Mouse (Mus musculus): ENCODE measurements around the gene Fgfr2. TPM values are rescaled to one million over a fixed set of nuclear protein-coding genes. Genes with fewer than 3 reads are reported as not detected.

Fgfr2 gene
- polyA plus RNA-seq, 1 experiment from 2014 or later = 47.9 TPM

DNA sequence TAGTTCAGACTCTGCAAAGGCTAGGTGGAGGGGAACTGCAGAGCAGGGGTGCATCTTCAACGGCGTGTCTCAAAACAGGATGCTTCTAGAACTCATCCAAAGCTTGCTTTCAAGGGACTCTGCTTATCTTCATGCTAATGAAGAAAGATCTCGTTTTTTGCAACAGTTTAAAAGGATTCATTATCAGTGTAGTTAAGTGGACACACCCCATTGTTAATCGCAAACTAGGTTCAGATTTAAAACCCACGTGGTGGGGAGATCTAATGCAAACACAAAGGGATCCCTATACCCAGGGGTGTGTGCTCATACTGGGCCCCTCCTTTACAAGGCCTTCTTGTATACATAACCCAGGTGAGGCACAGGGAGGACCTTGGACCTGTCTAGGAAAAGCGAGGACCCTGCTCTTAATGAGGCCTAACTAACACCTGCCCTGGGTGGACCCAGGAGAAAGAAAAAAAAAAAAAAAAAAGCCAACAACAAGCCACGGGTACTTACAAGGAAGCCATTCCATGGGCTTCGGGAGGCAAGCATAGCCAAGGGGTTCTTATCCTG lies 93.6 kb downstream of the Fgfr2 start:
- WGBS = 79% methylated on average over 8 of the region's 8 CpGs
- Histone ChIP-seq H3K4me2 (no peak overlapping the region), H3K27me3 (no peaks in the 10 kb centered on the region), H3K27ac (no peak overlapping the region), H3K9ac (no peak overlapping the region), H3K4me1 (peaks cover 54% of the 10 kb centered on the region), H3K4me3 (no peak overlapping the region), H3K36me3 (ENCODE audit: poor library complexity, severe bottlenecking) (no peaks in the 10 kb centered on the region), H3K9me3 (replicated peaks) (no peaks in the 10 kb centered on the region)
- ATAC-seq = no peak

DNA sequence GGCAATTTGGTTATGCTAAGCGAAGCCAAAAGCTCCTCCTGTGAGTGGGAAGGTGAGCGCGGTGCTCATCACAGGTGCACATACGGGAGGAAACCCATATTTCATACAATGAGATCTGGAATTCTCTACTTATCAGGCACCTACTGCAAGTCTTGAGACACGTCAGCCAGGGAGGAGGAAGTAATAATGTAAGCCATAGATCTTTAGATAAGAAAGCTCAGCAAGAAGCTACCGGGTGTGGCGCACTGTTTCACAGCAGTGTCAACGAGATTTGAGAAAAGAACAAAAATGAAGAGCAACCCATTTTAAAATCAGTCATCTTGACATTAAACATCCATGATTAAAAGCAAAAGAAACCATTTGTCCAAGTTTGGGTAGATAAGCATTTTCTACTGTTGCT lies 94.1 kb downstream of the Fgfr2 start:
- Histone ChIP-seq H3K27ac (no peak overlapping the region), H3K27me3 (no peaks in the 10 kb centered on the region), H3K4me2 (no peak overlapping the region), H3K4me3 (no peak overlapping the region), H3K9me3 (replicated peaks) (no peaks in the 10 kb centered on the region), H3K9ac (no peak overlapping the region), H3K4me1 (peaks cover 49% of the 10 kb centered on the region), H3K36me3 (ENCODE audit: poor library complexity, severe bottlenecking) (peaks cover 3% of the 10 kb centered on the region; the same call in 1 of the 2 replicates)
- WGBS = 89% methylated on average over 8 of the region's 8 CpGs
- ATAC-seq = no peak

DNA sequence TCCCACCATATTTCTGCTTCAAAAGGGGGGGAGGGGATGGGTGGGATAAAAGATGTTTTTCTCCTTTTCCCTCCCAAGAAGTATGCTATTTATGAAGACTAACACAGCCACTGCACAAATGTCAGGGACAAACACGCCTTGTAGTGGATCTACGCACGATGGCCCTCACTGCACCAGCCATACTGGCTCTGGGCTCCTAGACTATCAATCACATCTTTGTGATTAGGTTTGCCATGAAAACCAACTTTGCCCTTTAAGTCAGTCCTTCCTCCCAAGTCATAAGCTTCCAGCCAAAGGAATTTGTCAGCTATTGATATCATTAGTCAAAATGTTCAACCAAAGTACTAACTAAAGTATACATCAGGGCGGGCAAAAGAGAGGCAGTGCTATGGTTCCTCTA lies 95.2 kb downstream of the Fgfr2 start:
- Histone ChIP-seq H3K9ac (no peak overlapping the region), H3K36me3 (ENCODE audit: poor library complexity, severe bottlenecking) (peaks cover 5% of the 10 kb centered on the region; the same call in 1 of the 2 replicates), H3K27ac (no peak overlapping the region), H3K27me3 (no peaks in the 10 kb centered on the region), H3K4me2 (no peak overlapping the region), H3K4me3 (no peak overlapping the region), H3K4me1 (peaks cover 39% of the 10 kb centered on the region), H3K9me3 (replicated peaks) (no peaks in the 10 kb centered on the region)
- no peak for ATAC-seq
- 91% methylated on average over 4 of the region's 4 CpGs for WGBS

DNA sequence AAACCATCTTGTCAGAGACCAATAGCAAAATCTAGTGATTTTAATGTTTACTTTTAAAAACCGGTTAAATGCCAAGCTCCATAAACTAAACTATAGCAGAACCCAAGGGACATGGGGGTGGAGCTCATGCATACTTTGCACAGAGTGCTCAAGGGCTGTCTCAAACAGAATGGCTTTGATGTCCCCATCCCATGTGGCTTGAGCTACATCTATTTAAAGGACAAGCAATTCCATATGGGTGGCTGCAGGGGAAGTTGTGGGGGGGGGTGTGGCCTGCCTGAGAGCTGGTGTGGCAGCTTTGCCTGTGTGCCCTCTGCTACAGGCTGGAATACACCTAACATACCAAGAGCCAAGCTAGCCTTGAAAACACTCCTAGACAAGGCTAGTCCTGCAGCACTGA lies 98.5 kb downstream of the Fgfr2 start:
- Histone ChIP-seq H3K27me3 (no peaks in the 10 kb centered on the region), H3K4me2 (no peak overlapping the region), H3K4me1 (peaks cover 64% of the 10 kb centered on the region), H3K4me3 (no peak overlapping the region), H3K9ac (no peak overlapping the region), H3K9me3 (replicated peaks) (no peaks in the 10 kb centered on the region), H3K27ac (no peak overlapping the region), H3K36me3 (ENCODE audit: poor library complexity, severe bottlenecking) (peaks cover 5% of the 10 kb centered on the region; the same call in 1 of the 2 replicates)
- ATAC-seq = no peak
- WGBS = 77% methylated on average over 1 of the region's 1 CpGs

DNA sequence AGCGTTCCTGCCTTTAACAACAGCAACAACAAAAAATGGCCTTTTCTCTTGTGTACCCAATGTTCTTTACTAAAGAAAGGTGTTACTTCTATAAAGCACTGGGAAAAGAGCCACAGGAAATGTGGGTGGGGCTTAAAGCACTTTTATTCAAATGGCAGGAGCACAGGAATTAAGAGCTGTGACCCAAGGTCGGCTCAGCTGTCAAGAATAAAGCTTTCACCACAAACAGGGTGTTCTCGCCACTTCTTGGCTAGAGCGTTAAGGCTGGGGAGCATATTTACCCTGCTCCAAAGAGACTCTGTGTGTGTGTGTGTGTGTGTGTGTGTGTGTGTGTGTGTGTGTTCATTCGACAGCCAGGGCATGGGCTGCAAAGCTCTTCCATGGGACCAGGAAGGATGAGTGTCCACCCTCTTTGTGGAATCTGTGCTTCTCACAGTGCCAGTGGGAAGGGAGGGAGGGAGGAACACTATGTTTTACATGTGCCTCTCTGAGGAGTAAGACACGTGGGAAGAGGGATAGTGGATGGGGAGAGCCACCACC lies 103.6 kb downstream of the Fgfr2 start:
- ATAC-seq = no peak
- H3K9ac ChIP-seq = no peak overlapping the region
- H3K4me3 ChIP-seq = no peak overlapping the region
- no peaks in the 10 kb centered on the region for H3K9me3 ChIP-seq (replicated peaks)
- H3K27me3 ChIP-seq = no peaks in the 10 kb centered on the region
- H3K36me3 ChIP-seq (ENCODE audit: poor library complexity, severe bottlenecking) = peaks cover 7% of the 10 kb centered on the region; the same call in 1 of the 2 replicates
- WGBS = 22% methylated on average over 6 of the region's 6 CpGs
- H3K27ac ChIP-seq = 0 out of 2 replicates have a peak overlapping the region, but pooled peaks have one; percentile 19
- H3K4me1 ChIP-seq = peaks cover 67% of the 10 kb centered on the region
- no peak overlapping the region for H3K4me2 ChIP-seq

DNA sequence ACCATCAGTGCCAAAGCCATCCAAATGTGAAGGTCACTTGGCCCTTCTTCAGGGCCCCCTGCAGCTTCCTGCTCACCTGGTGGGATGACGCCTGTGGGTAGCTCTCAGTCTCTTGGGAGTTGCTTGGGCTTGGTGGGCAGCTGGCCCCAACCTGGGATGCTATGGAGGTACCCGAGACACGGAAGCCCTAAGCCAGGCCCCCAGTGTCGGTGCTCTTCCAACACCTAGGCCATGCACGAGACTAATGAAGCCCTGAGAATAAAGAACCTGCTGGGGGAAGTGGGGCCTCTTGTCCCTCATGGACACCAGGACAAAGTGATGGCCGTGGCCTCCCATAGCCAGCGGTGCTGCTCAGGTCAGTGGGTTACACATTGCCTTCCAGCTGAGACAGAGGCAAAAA lies 104.2 kb downstream of the Fgfr2 start:
- H3K27ac ChIP-seq = no peak overlapping the region
- WGBS = 61% methylated on average over 7 of the region's 7 CpGs
- no peak overlapping the region for H3K9ac ChIP-seq
- no peak for ATAC-seq
- H3K9me3 ChIP-seq (replicated peaks) = no peaks in the 10 kb centered on the region
- H3K27me3 ChIP-seq = no peaks in the 10 kb centered on the region
- H3K4me3 ChIP-seq = no peak overlapping the region
- peaks cover 6% of the 10 kb centered on the region; the same call in 1 of the 2 replicates for H3K36me3 ChIP-seq (ENCODE audit: poor library complexity, severe bottlenecking)
- peaks cover 73% of the 10 kb centered on the region for H3K4me1 ChIP-seq
- no peak overlapping the region for H3K4me2 ChIP-seq

DNA sequence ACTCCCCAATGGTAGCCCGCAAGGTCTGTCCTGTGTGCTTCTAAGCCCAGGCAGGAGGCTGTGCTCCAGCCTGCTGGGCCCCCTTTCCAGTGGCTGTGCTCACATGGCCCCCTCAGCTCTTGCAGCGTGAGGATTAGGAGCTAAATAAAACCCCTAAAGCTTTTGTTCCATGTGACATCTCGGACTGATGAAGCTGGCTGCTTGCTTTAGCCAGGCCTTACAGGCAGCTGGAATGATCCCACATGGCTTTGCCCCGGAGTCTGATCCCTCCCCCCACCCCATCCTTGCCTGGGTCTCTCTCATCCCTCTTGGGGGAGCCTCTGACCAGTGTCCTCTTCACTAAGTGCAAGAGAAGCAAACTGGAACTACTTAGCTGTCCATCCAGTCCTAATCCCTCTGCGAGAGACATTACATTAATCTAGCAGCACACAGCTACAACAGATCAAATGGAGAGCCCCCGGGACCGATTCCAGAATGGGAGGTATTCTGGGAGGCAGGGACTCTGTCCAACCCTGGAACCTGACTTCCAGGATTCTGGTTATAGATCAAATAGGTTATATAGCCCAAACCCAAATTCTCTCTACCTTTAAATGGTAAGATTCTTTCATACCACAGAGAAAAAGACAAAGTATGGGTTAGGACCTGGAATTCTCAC lies 107.6 kb downstream of the Fgfr2 start:
- Histone ChIP-seq H3K27ac (peak overlapping the region; percentile 69), H3K4me3 (no peak overlapping the region), H3K27me3 (no peaks in the 10 kb centered on the region), H3K4me1 (peaks cover 88% of the 10 kb centered on the region), H3K4me2 (peak overlapping the region; percentile 34), H3K36me3 (ENCODE audit: poor library complexity, severe bottlenecking) (0 out of 2 replicates have a peak, but pooled peaks cover 5% of the 10 kb centered on the region), H3K9ac (peak overlapping the region; percentile 14), H3K9me3 (replicated peaks) (no peaks in the 10 kb centered on the region)
- 7% methylated on average over 7 of the region's 7 CpGs for WGBS
- peak; percentile 39; the same call in 1 of the 2 replicates for ATAC-seq

DNA sequence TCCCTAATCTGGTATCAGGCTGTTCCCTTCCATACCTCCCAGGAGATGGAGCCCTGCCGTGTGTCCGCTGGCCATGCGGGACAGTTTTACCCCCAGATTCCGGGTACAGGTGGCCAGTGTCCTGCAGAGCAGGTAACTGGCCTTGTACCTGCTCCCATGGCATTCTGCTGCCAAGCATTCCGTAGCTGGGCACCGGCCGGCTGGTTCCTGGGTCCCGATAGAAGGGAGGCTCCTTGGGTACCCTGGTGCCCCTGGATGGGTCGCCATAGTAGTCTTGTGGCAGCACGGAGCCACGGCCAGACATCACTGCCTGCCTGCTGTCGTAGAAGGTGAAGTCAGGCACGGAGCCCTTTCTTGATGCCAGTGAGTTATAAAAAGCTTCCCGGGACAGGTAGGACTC lies 108.5 kb downstream of the Fgfr2 start:
- Histone ChIP-seq H3K27ac (peak overlapping the region; percentile 69; the same call in 1 of the 2 replicates), H3K4me1 (peaks cover 87% of the 10 kb centered on the region), H3K9ac (peak overlapping the region; percentile 14), H3K4me2 (no peak overlapping the region), H3K36me3 (ENCODE audit: poor library complexity, severe bottlenecking) (peaks cover 5% of the 10 kb centered on the region; the same call in 1 of the 2 replicates), H3K27me3 (no peaks in the 10 kb centered on the region), H3K9me3 (replicated peaks) (no peaks in the 10 kb centered on the region), H3K4me3 (no peak overlapping the region)
- no peak for ATAC-seq
- WGBS = 90% methylated on average over 14 of the region's 14 CpGs

DNA sequence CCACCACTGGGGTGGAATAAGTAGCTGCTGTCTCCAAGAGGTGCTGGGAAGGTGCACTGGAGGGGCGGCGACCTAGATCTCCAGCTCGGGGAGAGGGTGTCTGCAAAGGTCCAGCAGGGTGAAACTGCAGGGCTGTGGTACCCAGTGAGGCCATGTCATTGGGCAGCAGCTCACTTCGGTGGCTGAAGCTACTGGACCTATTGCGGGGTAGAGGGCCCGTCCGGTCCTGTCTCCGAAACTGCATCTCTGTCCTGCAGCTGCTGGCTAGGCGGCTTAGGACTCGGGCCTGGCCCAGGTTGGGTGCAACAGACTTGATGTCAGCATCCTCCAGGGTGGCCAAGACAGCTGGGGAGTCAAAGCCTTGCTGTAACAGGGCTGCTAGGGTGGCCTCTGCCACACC lies 109.2 kb downstream of the Fgfr2 start:
- peaks cover 5% of the 10 kb centered on the region; the same call in 1 of the 2 replicates for H3K36me3 ChIP-seq (ENCODE audit: poor library complexity, severe bottlenecking)
- no peak overlapping the region for H3K4me3 ChIP-seq
- peaks cover 82% of the 10 kb centered on the region for H3K4me1 ChIP-seq
- 0 out of 2 replicates have a peak overlapping the region, but pooled peaks have one; percentile 10 for H3K27ac ChIP-seq
- no peaks in the 10 kb centered on the region for H3K9me3 ChIP-seq (replicated peaks)
- no peak for ATAC-seq
- H3K9ac ChIP-seq = no peak overlapping the region
- H3K4me2 ChIP-seq = no peak overlapping the region
- no peaks in the 10 kb centered on the region for H3K27me3 ChIP-seq
- WGBS = 92% methylated on average over 10 of the region's 10 CpGs

DNA sequence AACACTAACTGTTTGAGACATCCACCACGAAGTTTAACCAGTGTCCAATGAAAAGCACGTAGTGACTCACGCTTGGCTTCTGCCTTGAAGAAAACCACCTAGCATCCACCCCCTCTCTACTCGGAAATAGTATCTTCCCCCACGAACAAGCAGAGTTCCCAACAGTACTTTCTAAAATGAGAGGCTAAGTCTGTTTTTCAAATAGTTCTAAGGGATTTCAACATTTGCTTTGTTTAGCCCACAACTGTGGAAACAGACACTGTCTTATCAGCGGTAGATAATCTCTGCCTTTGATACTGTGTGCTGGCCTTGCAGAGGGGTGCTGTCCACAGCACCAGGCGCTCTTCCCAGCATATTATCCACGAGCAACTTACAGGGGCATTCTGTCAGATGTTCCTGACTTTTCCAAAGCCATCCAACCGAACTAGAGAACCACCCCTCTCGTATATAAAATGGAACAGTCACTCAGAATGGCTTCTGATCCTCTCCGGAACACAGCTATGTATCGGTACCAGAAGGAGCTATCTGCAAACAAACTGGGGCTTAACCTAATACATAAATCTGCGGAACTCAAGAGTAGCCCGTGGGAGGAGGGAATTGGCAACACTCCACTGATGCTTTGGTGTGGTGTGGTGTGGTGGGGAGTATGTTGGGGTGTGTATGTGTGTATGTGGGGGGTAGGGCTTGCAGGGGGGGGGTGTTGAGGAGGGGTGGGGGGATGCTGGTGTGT lies 110.3 kb downstream of the Fgfr2 start:
- H3K36me3 ChIP-seq (ENCODE audit: poor library complexity, severe bottlenecking) = peaks cover 5% of the 10 kb centered on the region; the same call in 1 of the 2 replicates
- 71% methylated on average over 14 of the region's 14 CpGs for WGBS
- H3K9ac ChIP-seq = no peak overlapping the region
- no peaks in the 10 kb centered on the region for H3K27me3 ChIP-seq
- no peak for ATAC-seq
- peaks cover 82% of the 10 kb centered on the region for H3K4me1 ChIP-seq
- no peak overlapping the region for H3K4me2 ChIP-seq
- no peak overlapping the region for H3K4me3 ChIP-seq
- H3K27ac ChIP-seq = peak overlapping the region; percentile 20; the same call in 1 of the 2 replicates
- no peaks in the 10 kb centered on the region for H3K9me3 ChIP-seq (replicated peaks)

DNA sequence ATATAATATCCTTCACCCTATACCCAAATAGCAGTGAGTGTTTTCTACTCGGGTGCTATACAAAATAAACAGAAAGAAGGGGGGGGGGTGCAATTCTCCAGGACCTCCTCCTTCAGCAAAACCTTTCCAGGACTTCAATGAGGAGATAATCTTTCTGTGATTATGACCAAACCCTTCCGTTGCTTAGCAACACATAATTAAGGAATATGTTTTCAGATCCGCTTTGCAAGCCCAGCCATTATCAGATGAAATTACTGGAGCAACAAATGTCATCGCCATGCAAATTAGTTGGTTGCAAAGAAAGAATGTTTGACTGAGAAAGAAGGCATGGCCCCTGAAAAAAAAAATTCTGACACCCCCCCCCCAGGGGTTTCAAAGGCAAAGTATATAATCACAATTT lies 111.5 kb downstream of the Fgfr2 start:
- Histone ChIP-seq H3K4me2 (peak overlapping the region; percentile 34; the same call in 1 of the 2 replicates), H3K27ac (peak overlapping the region; percentile 86), H3K36me3 (ENCODE audit: poor library complexity, severe bottlenecking) (peaks cover 5% of the 10 kb centered on the region; the same call in 1 of the 2 replicates), H3K4me3 (no peak overlapping the region), H3K4me1 (peaks cover 90% of the 10 kb centered on the region), H3K9ac (no peak overlapping the region), H3K27me3 (no peaks in the 10 kb centered on the region), H3K9me3 (replicated peaks) (no peaks in the 10 kb centered on the region)
- WGBS = 25% methylated on average over 4 of the region's 4 CpGs
- peak; percentile 40; the same call in 1 of the 2 replicates for ATAC-seq

DNA sequence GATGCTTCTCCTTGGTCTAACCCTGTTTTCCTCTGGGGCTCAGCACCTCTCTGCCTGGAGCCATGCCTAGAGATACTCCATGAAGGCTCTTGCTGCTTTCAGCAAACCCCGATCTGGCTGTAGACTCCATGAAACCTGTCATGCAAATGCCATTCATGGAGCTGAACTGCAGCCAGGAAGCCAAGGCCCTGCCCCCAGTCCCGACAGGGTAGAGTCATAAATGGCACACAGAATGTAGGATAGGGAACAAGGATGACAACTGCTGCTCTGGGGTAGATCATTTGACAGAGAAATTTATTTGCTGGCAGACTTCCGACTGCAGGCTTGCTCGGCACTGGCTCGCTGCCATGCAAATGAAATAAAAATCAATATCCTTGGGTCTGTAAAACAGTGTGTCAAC lies 112.0 kb downstream of the Fgfr2 start:
- no peaks in the 10 kb centered on the region for H3K9me3 ChIP-seq (replicated peaks)
- peak overlapping the region; percentile 86 for H3K27ac ChIP-seq
- H3K36me3 ChIP-seq (ENCODE audit: poor library complexity, severe bottlenecking) = peaks cover 5% of the 10 kb centered on the region; the same call in 1 of the 2 replicates
- WGBS = 29% methylated on average over 5 of the region's 5 CpGs
- peaks cover 86% of the 10 kb centered on the region for H3K4me1 ChIP-seq
- peak overlapping the region; percentile 53 for H3K9ac ChIP-seq
- peak overlapping the region; percentile 34 for H3K4me2 ChIP-seq
- peak; percentile 57; the same call in 1 of the 2 replicates for ATAC-seq
- no peak overlapping the region for H3K4me3 ChIP-seq
- H3K27me3 ChIP-seq = no peaks in the 10 kb centered on the region

Data from forebrain, embryonic 13.5 days (tissue).